Mouse (Mus musculus) brain, adult 2 months (tissue): ENCODE measurements around the gene Mgat1.
"Not testable (repeated sequence)": the region's sequence is repeated elsewhere in the genome, so short reads cannot be mapped to it uniquely, and the experiment has no call there.

Experiments
- DNase-seq: peaks from one replicate; pipeline ENCODE4 v3.0.0; 2011; ENCODE audit warnings: low read depth, low spot score

Gene Mgat1

GRCm38 (mm10) chr11:49264081-49264480 lies 20.1 kb downstream of the Mgat1 start:
- no peak for DNase-seq

GRCm38 (mm10) chr11:49264622-49265021 lies 20.6 kb downstream of the Mgat1 start:
- DNase-seq = no peak

- DNase-seq = no peak
Observed at GRCm38 (mm10) chr11:49265101-49265500, 21.1 kb downstream of the Mgat1 start.

- DNase-seq = no peak
Observed at GRCm38 (mm10) chr11:49266671-49267070, 22.7 kb downstream of the Mgat1 start.

GRCm38 (mm10) chr11:49267316-49267715 lies 23.3 kb downstream of the Mgat1 start:
- no peak for DNase-seq

GRCm38 (mm10) chr11:49267970-49268579 lies 24.1 kb downstream of the Mgat1 start:
- no peak for DNase-seq

- DNase-seq = no peak
Observed at GRCm38 (mm10) chr11:49269761-49270160, 25.8 kb downstream of the Mgat1 start.

GRCm38 (mm10) chr11:49270368-49270767 lies 26.4 kb downstream of the Mgat1 start:
- DNase-seq = no peak

- peak; percentile 81 for DNase-seq
Observed at GRCm38 (mm10) chr11:49271334-49271733, 27.3 kb downstream of the Mgat1 start.

- no peak for DNase-seq
Observed at GRCm38 (mm10) chr11:49273834-49274519, 30.0 kb downstream of the Mgat1 start.

- DNase-seq = no peak
Observed at GRCm38 (mm10) chr11:49278222-49278621, 34.2 kb downstream of the Mgat1 start, which contains the start of gene Olfr1393. Gene Olfr1393 (plus strand): TSS chr11:49278304.

- DNase-seq = not testable (repeated sequence)
Observed at GRCm38 (mm10) chr11:49284982-49285381, 41.0 kb downstream of the Mgat1 start, which contains the start of gene Olfr1392. Gene Olfr1392 (plus strand): TSS chr11:49285282.

- DNase-seq = peak; percentile 74
Observed at GRCm38 (mm10) chr11:49287251-49287650, 43.3 kb downstream of the Mgat1 start.

GRCm38 (mm10) chr11:49292777-49293176 lies 48.8 kb downstream of the Mgat1 start:
- DNase-seq = peak; percentile 81

- DNase-seq = no peak
Observed at GRCm38 (mm10) chr11:49304441-49304840, 60.5 kb downstream of the Mgat1 start, which contains the start of gene Olfr10. Gene Olfr10 (plus strand): TSS chr11:49304741.

- not testable (repeated sequence) for DNase-seq
Observed at GRCm38 (mm10) chr11:49308547-49308946, 64.6 kb downstream of the Mgat1 start.
